1 mouse cellular context compared by ENCODE assay signal in genomic region chr4:136260491-136261180, GRCm38 (mm10).
TF ChIP-seq lines count a peak whose summit lies in the region.

No protein-coding gene starts in this region.

TF ChIP-seq in CH12.LX, 34 proteins besides CTCF, POLR2A, EP300 and RAD21 (continued from another document):
- TF ChIP-seq POLR2AphosphoS2 (IDR thresholded peaks at IDR 0.05; ENCODE audit: low read depth, low read length) (no peak), MYC (IDR thresholded peaks at IDR 0.05; ENCODE audit: low read depth, low read length) (peak; percentile 58; the same call in 1 of the 2 replicates)
